Comparison of ENCODE assay signal across 8 mouse cellular contexts in the genomic region with DNA sequence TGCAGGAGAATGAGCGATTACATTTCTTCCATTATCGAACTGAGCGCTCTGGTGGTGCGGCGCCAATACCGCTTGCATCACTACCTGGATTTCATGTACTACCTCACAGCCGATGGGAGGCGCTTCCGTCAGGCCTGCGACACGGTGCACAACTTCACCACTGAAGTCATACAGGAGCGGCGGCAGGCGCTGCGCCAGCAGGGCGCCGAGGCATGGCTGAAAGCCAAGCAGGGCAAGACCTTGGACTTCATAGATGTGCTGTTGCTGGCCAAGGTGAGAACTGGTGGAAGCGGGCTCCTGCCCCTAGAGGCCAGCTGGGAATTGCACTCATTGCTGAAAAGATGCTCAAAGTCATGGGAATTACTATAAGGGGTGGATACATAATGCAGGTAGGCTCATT. TPM values are rescaled to one million over a fixed set of nuclear protein-coding genes. Genes with fewer than 3 reads are reported as not detected.
A peak's percentile ranks its signal among the peaks of the same experiment; 100 is the strongest.
DNase-seq lines count a peak whose midpoint lies in the region; ATAC-seq and TF ChIP-seq lines count a peak whose summit lies in the region.

No protein-coding gene starts in this region.

- H3K4me3 ChIP-seq in embryonic facial prominence, embryonic 14.5 days (ENCODE audit: low read depth, low read length) = peak overlapping the region; percentile 20
- peak overlapping the region; percentile 31 for H3K4me3 ChIP-seq in heart, embryonic 10.5 days
- no peak overlapping the region for H3K4me3 ChIP-seq in kidney, embryonic 14.5 days (ENCODE audit: low read length)
- no peak overlapping the region for H3K4me3 ChIP-seq in liver, adult 2 months (ENCODE audit: insufficient read depth, low read depth, low read length)

- H3K27me3 ChIP-seq in embryonic facial prominence, embryonic 14.5 days (replicated peaks; ENCODE audit: control insufficient read depth, insufficient read depth, low read length) = peaks cover 4% of the 10 kb centered on the region; the same call in 1 of the 2 replicates
- peaks cover 54% of the 10 kb centered on the region for H3K27me3 ChIP-seq in heart, embryonic 10.5 days (ENCODE audit: insufficient read depth, poor library complexity, severe bottlenecking)
- peaks cover 4% of the 10 kb centered on the region; the same call in 1 of the 2 replicates for H3K27me3 ChIP-seq in kidney, embryonic 14.5 days (ENCODE audit: control insufficient read depth, insufficient read depth, low read length)
- no peaks in the 10 kb centered on the region for H3K27me3 ChIP-seq in liver, adult 2 months (ENCODE audit: control insufficient read depth, insufficient read depth, low read length)
- no peaks in the 10 kb centered on the region for H3K27me3 ChIP-seq in splenic B cell, adult 2 months (ENCODE audit: control insufficient read depth, insufficient read depth, low read length, poor library complexity, severe bottlenecking)

- peak; percentile 83; the same call in 1 of the 2 replicates for ATAC-seq in embryonic facial prominence, embryonic 14.5 days (ENCODE audit: low read depth)
- peak; percentile 85 for ATAC-seq in kidney, embryonic 14.5 days (ENCODE audit: low FRiP score, low TSS enrichment)

- H3K4me1 ChIP-seq in embryonic facial prominence, embryonic 14.5 days (ENCODE audit: control insufficient read depth, insufficient read depth, low read length) = no peaks in the 10 kb centered on the region
- H3K4me1 ChIP-seq in heart, embryonic 10.5 days = 0 out of 2 replicates have a peak, but pooled peaks cover 4% of the 10 kb centered on the region
- no peaks in the 10 kb centered on the region for H3K4me1 ChIP-seq in kidney, embryonic 14.5 days (ENCODE audit: control insufficient read depth, insufficient read depth, low read length)
- H3K4me1 ChIP-seq in liver, adult 2 months (ENCODE audit: control insufficient read depth, insufficient read depth, low read length) = peaks cover 23% of the 10 kb centered on the region

- no peaks in the 10 kb centered on the region for H3K36me3 ChIP-seq in embryonic facial prominence, embryonic 14.5 days (ENCODE audit: control insufficient read depth, insufficient read depth, low read length)
- no peaks in the 10 kb centered on the region for H3K36me3 ChIP-seq in heart, embryonic 10.5 days
- no peaks in the 10 kb centered on the region for H3K36me3 ChIP-seq in kidney, embryonic 14.5 days (ENCODE audit: control insufficient read depth, insufficient read depth, low read length)
- H3K36me3 ChIP-seq in liver, adult 2 months (ENCODE audit: control insufficient read depth, insufficient read depth, low read length) = no peaks in the 10 kb centered on the region
- H3K36me3 ChIP-seq in splenic B cell, adult 2 months (ENCODE audit: control insufficient read depth, insufficient read depth, low read length, poor library complexity, severe bottlenecking) = no peaks in the 10 kb centered on the region

- DNase-seq in 3T3-L1 (ENCODE audit: low read depth, low spot score) = peak; percentile 56
- peak; percentile 95 for DNase-seq in adrenal gland, postnatal 14 days
- DNase-seq in embryonic facial prominence, embryonic 14.5 days (ENCODE audit: low spot score) = peak; percentile 50
- DNase-seq in heart, embryonic 10.5 days (ENCODE audit: low spot score) = peak; percentile 85
- DNase-seq in liver, adult 2 months (ENCODE audit: extremely low read depth, low read depth, low spot score) = peak; percentile 96
- peak; percentile 67 for DNase-seq in naive thymus-derived CD4-positive, alpha-beta T cell, adult 2 months (ENCODE audit: low read depth)
- DNase-seq in splenic B cell, adult 2 months (ENCODE audit: low read depth, low spot score) = peak; percentile 59

- H3K27ac ChIP-seq in embryonic facial prominence, embryonic 14.5 days (replicated peaks; ENCODE audit: low read depth, low read length) = no peak overlapping the region
- no peak overlapping the region for H3K27ac ChIP-seq in heart, embryonic 10.5 days
- H3K27ac ChIP-seq in kidney, embryonic 14.5 days (ENCODE audit: low read depth, low read length) = no peak overlapping the region
- H3K27ac ChIP-seq in liver, adult 2 months (replicated peaks; ENCODE audit: insufficient read depth, low read depth, low read length) = no peak overlapping the region

- no peaks in the 10 kb centered on the region for H3K79me2 ChIP-seq in liver, adult 2 months (ENCODE audit: control insufficient read depth, insufficient read depth, low read length)

- H3K9me3 ChIP-seq in embryonic facial prominence, embryonic 14.5 days (ENCODE audit: control insufficient read depth, low read length) = no peaks in the 10 kb centered on the region
- H3K9me3 ChIP-seq in heart, embryonic 10.5 days = no peaks in the 10 kb centered on the region
- H3K9me3 ChIP-seq in kidney, embryonic 14.5 days (ENCODE audit: control insufficient read depth, low read length) = no peaks in the 10 kb centered on the region

- WGBS in embryonic facial prominence, embryonic 14.5 days = 16% methylated on average over 18 of the region's 18 CpGs
- WGBS in heart, embryonic 10.5 days = 22% methylated on average over 18 of the region's 18 CpGs
- WGBS in kidney, embryonic 14.5 days = 15% methylated on average over 18 of the region's 18 CpGs
- WGBS in liver, adult 2 months = 5% methylated on average over 18 of the region's 18 CpGs

- TF ChIP-seq POLR2A in liver, adult 2 months (IDR thresholded peaks at IDR 0.05; ENCODE audit: extremely low read depth, insufficient read depth, low read length) = no peak

- H3K4me2 ChIP-seq in embryonic facial prominence, embryonic 14.5 days (ENCODE audit: low read depth, low read length) = peak overlapping the region; percentile 47
- H3K4me2 ChIP-seq in kidney, embryonic 14.5 days (replicated peaks; ENCODE audit: low read depth, low read length) = no peak overlapping the region

- no peak overlapping the region for H3K9ac ChIP-seq in embryonic facial prominence, embryonic 14.5 days (ENCODE audit: low read depth, low read length)
- H3K9ac ChIP-seq in kidney, embryonic 14.5 days (ENCODE audit: low read depth, low read length) = no peak overlapping the region
- no peak overlapping the region for H3K9ac ChIP-seq in liver, adult 2 months (ENCODE audit: low read depth, low read length)

- TF ChIP-seq CTCF in liver, adult 2 months (IDR thresholded peaks at IDR 0.05; ENCODE audit: low read depth, low read length) = peak; percentile 84

RNA-seq across cellular contexts. Expression of gene Cyp4f17, which starts 22.6 kb away (rescaled TPM):
- total RNA-seq in adrenal gland, postnatal 14 days (2021) = 7.7 and 7.9 TPM in 2 replicates
- 5.3 and 5.8 TPM in 2 replicates for polyA plus RNA-seq in embryonic facial prominence, embryonic 14.5 days (2014; fragmentation: Nextera tagmentation; extraction: Ambion mirVana)
- 4.1 and 4.9 TPM in 2 replicates for polyA plus RNA-seq in heart, embryonic 10.5 days (2016; fragmentation: Nextera tagmentation; extraction: Ambion mirVana)
- 6.9 and 7.3 TPM in 2 replicates for polyA plus RNA-seq in kidney, embryonic 14.5 days (2014; fragmentation: Nextera tagmentation; extraction: Ambion mirVana)
- 10.2 and 14.1 TPM in 2 replicates for total RNA-seq in liver, adult 2 months (2014; rRNA removed)
- 18.7 and 20.1 TPM in 2 replicates for polyA plus RNA-seq in liver, adult 2 months (2012; rRNA removed)

RNA-seq across cellular contexts. Expression of gene Cyp4f39, which starts 30.7 kb away (rescaled TPM):
- not detected in 2 replicates for total RNA-seq in adrenal gland, postnatal 14 days (2021)
- 4.8 and 6.2 TPM in 2 replicates for polyA plus RNA-seq in embryonic facial prominence, embryonic 14.5 days (2014; fragmentation: Nextera tagmentation; extraction: Ambion mirVana)
- 0.37 TPM in 1 of 2 replicates, not detected in the other for polyA plus RNA-seq in heart, embryonic 10.5 days (2016; fragmentation: Nextera tagmentation; extraction: Ambion mirVana)
- 0.63 and 0.72 TPM in 2 replicates for polyA plus RNA-seq in kidney, embryonic 14.5 days (2014; fragmentation: Nextera tagmentation; extraction: Ambion mirVana)
- total RNA-seq in liver, adult 2 months (2014; rRNA removed) = 0.18 and 0.47 TPM in 2 replicates
- 0.49 and 0.67 TPM in 2 replicates for polyA plus RNA-seq in liver, adult 2 months (2012; rRNA removed)

RNA-seq across cellular contexts. Expression of gene Cyp4f16, which starts 53.2 kb away (rescaled TPM):
- total RNA-seq in adrenal gland, postnatal 14 days (2021) = 9.1 and 12.5 TPM in 2 replicates
- 18.0 and 18.3 TPM in 2 replicates for polyA plus RNA-seq in embryonic facial prominence, embryonic 14.5 days (2014; fragmentation: Nextera tagmentation; extraction: Ambion mirVana)
- polyA plus RNA-seq in heart, embryonic 10.5 days (2016; fragmentation: Nextera tagmentation; extraction: Ambion mirVana) = 15.8 and 18.3 TPM in 2 replicates
- polyA plus RNA-seq in kidney, embryonic 14.5 days (2014; fragmentation: Nextera tagmentation; extraction: Ambion mirVana) = 15.3 and 15.9 TPM in 2 replicates
- total RNA-seq in liver, adult 2 months (2014; rRNA removed) = 4.1 and 4.9 TPM in 2 replicates
- polyA plus RNA-seq in liver, adult 2 months (2012; rRNA removed) = 3.4 and 5.1 TPM in 2 replicates

RNA-seq across cellular contexts. Expression of gene Pglyrp2, which starts 59.2 kb away (rescaled TPM):
- total RNA-seq in adrenal gland, postnatal 14 days (2021) = 4.2 and 14.2 TPM in 2 replicates
- polyA plus RNA-seq in embryonic facial prominence, embryonic 14.5 days (2014; fragmentation: Nextera tagmentation; extraction: Ambion mirVana) = 0.17 TPM in 1 of 2 replicates, not detected in the other
- polyA plus RNA-seq in heart, embryonic 10.5 days (2016; fragmentation: Nextera tagmentation; extraction: Ambion mirVana) = 0.09 and 0.40 TPM in 2 replicates
- polyA plus RNA-seq in kidney, embryonic 14.5 days (2014; fragmentation: Nextera tagmentation; extraction: Ambion mirVana) = not detected in 2 replicates
- total RNA-seq in liver, adult 2 months (2014; rRNA removed) = 69.5 and 141 TPM in 2 replicates
- polyA plus RNA-seq in liver, adult 2 months (2012; rRNA removed) = 198 and 251 TPM in 2 replicates

Comparison
In these comparisons a context has a peak if more than half of its experiments do, and no peak if none do; other contexts are left out.
1. H3K4me3 ChIP-seq: peak in embryonic facial prominence, embryonic 14.5 days (single experiment) and heart, embryonic 10.5 days (single experiment); none in kidney, embryonic 14.5 days (single experiment) and liver, adult 2 months (single experiment).
2. Peak in every context shown above with its lines, with median percentiles within 50 percentile points of each other: DNase-seq.